Mouse (Mus musculus) spleen, adult 12 weeks (tissue): ENCODE results near the gene Gm20388.

Experiments
- DNase-seq: peaks from one replicate; pipeline ENCODE4 v3.0.0; 2022; ENCODE audit warnings: low spot score

The Gm20388 gene

GRCm38 (mm10) chr8:121736236-121736635 is 1825.6 kb downstream of the Gm20388 start:
- DNase-seq, result no peak

- no peak for DNase-seq
Measured at GRCm38 (mm10) chr8:121740721-121741120, 1830.1 kb downstream of the Gm20388 start.

GRCm38 (mm10) chr8:121749501-121749900 is 1838.9 kb downstream of the Gm20388 start:
- DNase-seq, result no peak

GRCm38 (mm10) chr8:121750512-121750911 is 1839.9 kb downstream of the Gm20388 start:
- DNase-seq, result no peak

- DNase-seq, result peak; percentile 58
Measured at GRCm38 (mm10) chr8:121751407-121751806, 1840.8 kb downstream of the Gm20388 start.

- no peak for DNase-seq
Measured at GRCm38 (mm10) chr8:121758470-121758869, 1847.8 kb downstream of the Gm20388 start.

- DNase-seq, result no peak
Measured at GRCm38 (mm10) chr8:121760484-121760883, 1849.8 kb downstream of the Gm20388 start.

GRCm38 (mm10) chr8:121761480-121761879 is 1850.8 kb downstream of the Gm20388 start:
- DNase-seq, result no peak

GRCm38 (mm10) chr8:121762999-121763699 is 1852.5 kb downstream of the Gm20388 start:
- no peak for DNase-seq

GRCm38 (mm10) chr8:121763700-121764013 is 1853.0 kb downstream of the Gm20388 start:
- DNase-seq, result no peak

- DNase-seq, result no peak
Measured at GRCm38 (mm10) chr8:121765594-121766138, 1855.0 kb downstream of the Gm20388 start.

- no peak for DNase-seq
Measured at GRCm38 (mm10) chr8:121769095-121769494, 1858.5 kb downstream of the Gm20388 start.

- no peak for DNase-seq
Measured at GRCm38 (mm10) chr8:121769621-121770020, 1859.0 kb downstream of the Gm20388 start.

GRCm38 (mm10) chr8:121770845-121771752 is 1860.5 kb downstream of the Gm20388 start:
- DNase-seq, result no peak

GRCm38 (mm10) chr8:121773876-121774275 is 1863.2 kb downstream of the Gm20388 start:
- no peak for DNase-seq

GRCm38 (mm10) chr8:121782493-121782892 is 1871.9 kb downstream of the Gm20388 start:
- no peak for DNase-seq

GRCm38 (mm10) chr8:121786542-121786941 is 1875.9 kb downstream of the Gm20388 start:
- no peak for DNase-seq

- DNase-seq, result no peak
Measured at GRCm38 (mm10) chr8:121788786-121789185, 1878.1 kb downstream of the Gm20388 start.

GRCm38 (mm10) chr8:121792159-121792558 is 1881.5 kb downstream of the Gm20388 start:
- no peak for DNase-seq

GRCm38 (mm10) chr8:121792627-121793026 is 1882.0 kb downstream of the Gm20388 start:
- no peak for DNase-seq

- no peak for DNase-seq
Measured at GRCm38 (mm10) chr8:121794151-121794550, 1883.5 kb downstream of the Gm20388 start.

- no peak for DNase-seq
Measured at GRCm38 (mm10) chr8:121795461-121795860, 1884.8 kb downstream of the Gm20388 start.

GRCm38 (mm10) chr8:121796406-121796805 is 1885.8 kb downstream of the Gm20388 start:
- DNase-seq, result no peak
